Mouse (Mus musculus) urinary bladder, postnatal 25 days (tissue): Measurements from ENCODE around the gene Nr1d1.

Source experiments
- DNase-seq: peaks from one replicate; pipeline ENCODE4 v3.0.0; 2022; ENCODE audit warnings: low spot score

Nr1d1 gene

DNA sequence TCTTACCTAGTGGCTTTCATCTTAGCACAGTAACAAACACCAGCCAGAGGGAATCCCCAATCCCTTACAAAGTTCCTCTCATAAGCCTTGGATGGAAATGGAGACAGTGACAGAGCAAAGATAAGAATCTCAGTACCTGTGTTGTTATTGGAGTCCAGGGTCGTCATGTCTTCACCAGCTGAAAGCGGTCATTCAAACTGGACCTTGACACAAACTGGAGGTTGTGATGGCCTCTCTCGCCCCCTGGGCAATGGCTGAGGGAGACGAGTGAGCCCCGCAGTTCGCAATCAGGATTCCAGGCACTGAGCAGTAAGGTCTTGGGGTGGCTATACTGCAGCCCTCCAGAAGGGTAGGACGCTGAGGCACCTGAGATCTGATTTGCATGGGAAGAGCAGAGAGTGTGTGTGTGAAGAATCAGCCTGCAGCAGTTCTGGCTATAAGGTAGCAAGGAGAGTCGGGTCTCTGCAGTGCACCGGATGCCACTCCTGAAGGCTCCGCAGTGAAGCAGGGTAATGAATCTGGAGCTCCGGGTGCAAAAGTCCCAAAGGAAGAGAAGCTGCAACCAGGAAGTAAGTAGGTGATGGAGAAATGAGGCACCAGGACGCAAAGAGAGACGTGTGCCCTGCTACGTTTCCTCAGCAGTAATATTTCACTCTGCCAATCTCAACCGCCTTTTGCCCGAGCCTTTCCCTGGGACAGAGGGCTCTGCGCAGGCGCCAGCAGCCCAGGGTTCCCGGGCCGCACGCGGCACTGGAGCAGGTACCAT is at the start of gene Nr1d1:
Gene Nr1d1, minus strand, starts transcription at position 752 of the 766 bp plus-strand sequence.
- no peak for DNase-seq

DNA sequence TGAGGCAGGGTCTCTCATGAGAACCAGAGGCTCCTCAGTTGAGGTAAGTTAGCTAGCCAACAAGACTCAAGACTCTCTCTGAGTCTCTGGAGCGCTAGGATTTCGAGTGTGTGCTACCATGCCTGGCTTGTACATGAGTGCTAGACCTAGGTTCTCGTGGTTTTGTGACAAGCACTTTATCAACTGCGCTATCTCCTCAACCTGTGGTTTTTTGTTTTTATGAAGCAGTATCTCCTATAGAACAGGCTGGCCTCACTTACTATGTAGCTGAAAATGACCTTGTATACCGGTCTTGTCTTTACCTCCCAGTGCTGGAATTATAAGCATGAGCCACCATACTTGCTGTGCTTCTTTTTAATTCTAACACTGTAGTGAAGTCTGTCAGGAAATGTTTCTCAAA is 45.8 kb upstream of the Nr1d1 start:
- no peak for DNase-seq

DNA sequence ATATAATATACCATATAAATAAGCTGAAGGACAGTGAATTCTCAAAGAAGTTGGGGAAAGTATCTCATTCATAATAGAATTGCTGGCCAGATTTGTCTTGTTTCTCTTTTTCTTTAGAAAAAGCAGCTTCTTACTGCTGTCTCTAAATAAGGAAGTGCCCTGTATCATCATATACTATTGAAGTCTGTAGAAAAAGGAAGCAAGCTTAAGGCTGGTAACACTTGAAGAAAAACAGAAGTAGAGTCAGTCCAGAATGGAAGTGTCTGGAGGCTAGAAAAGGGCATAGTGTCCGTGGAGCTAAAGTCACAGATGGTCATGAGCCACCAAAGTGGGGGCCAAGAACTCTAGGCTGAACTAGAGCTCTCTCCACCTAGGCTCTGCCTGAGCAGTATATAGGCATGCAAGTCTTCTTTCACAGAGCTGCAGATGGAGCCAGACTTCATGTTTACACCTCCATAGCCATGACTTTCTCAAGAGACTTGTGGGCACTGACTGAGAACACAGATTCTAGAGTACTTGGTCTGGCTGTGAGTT is 41.6 kb upstream of the Nr1d1 start:
- no peak for DNase-seq

DNA sequence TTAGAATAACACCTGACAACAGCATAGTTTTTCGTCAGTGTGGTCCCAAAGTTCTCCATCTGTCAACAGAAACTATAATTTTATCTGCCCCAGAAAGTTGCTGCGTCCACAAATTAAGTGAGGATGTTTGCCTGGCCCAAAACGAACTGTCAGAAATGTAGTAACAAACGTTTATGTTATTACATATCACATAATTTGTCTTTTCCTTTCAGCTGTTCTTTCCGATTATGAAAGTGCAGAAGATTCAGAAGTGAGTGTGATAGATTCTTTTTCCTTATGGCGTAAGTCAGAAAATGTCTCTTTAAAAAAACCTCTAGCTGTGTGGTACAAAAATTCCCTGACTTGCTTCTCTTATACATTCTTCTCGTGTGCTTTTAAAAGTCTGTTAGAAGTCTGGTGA is 35.6 kb upstream of the Nr1d1 start:
- no peak for DNase-seq

DNA sequence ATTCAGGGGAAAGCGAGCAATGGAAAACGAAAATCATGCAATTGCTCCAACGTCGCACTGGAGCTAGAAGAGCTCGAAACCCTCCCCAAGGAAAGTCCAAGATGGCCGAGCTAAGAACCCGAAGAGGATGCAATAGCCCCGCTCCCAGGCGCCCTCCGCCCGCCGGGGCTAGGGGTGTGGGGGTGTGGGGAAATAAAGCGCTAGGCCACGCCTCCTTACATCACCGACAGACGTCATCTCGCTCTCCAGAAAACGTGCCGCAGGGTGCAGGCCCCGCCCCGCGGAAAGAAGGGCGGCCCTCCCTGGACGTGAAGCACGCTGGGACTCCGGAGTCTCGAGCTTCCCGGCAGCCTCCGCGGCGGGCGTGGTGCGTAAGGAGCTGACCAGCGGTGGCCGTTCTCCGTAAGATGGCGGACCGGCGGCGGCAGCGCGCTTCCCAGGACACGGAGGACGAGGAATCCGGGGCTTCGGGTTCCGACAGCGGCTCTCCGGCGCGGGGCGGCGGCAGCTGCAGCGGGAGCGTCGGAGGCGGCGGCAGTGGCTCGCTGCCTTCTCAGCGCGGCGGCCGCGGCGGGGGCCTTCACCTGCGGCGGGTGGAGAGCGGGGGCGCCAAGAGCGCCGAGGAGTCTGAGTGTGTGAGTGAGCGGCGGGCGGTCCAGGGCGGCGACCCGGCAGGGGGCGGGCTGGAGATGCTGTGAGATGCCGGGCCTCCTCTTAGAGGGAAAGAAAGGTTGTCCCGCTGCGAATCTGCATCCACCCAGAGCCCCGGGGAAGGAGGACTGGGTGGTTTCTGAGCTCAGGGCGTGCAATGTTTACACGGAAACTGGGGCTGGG is 34.5 kb upstream of the Nr1d1 start:
- DNase-seq = peak; percentile 94

DNA sequence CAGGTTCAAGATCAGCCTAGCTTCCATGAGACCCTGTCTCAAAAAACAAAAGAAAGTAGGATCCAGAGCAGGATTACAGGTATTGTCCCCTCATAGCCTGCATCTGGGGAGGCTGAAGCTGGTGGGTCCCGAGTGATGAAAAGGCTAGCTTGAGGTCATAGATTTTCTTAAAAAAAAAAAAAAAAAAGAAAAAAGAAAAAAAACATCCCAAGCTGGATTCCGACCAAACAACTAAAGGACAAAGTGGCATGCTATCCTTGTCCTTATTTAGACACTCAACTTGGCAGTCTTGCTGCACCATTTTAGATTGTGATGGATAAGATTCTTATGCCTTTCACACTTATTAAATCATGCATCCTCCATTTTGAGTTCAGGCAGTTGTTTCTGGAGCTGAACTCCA is 33.3 kb upstream of the Nr1d1 start:
- no peak for DNase-seq

DNA sequence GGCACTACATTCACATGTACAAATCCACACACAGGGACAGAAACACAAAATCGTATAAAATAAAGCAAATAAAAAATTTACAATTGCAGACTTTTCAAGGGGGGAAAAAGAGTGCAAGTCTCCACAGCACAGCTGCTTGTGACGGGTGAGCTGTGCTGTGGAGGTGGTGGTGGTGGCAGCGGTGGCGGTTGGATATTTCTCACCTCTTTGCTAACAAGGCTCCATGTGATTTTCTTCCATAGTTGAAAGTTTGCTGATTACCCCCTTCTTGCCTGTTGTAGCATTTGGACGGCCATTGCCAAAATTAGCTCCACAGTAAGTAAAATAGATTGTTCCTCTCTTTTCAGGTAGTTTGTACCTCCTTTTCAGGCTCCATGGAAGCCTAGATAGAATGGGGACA is 29.5 kb upstream of the Nr1d1 start, which contains the start of gene Casc3:
Gene Casc3, plus strand, starts transcription at position 301 of the 400 bp plus-strand sequence.
- DNase-seq = no peak

DNA sequence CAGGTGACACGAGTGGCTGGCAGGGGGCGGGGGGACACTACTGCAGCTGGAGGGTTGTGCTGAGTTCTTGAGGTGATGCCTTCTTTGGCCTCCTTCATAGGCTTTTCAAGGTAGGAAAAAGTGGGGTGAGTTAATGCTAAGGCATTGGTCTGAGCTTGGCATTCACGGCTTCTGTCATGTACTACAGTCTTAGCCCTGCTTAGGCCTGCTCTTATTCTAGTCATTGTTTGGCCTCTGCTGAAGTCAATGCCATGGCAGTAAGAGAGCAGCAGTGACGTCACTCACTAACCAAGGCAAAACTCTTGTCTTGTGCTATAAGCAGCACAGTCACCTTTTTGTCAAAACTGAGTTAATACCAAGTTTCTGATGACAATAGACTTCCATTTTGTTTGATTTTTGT is 22.8 kb upstream of the Nr1d1 start:
- no peak for DNase-seq

DNA sequence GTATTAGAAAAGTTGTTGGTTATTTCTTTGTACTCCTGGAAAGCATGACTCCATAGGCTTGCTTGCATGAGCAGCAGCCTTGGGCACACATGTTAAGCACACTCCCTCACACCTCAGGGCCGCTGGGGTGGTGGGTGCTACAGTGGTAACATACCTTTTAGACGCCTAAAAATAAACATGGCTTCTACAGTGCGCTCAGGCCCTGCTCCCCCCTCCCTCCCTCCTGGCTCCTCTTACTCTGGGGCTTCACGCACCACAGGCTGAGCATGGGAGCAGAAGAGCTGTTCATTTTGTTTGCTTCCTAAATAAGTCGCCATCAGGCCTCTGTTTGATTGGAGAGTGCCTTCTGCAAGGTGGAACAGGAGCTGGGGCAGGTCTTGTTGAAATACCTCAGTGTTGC is 22.2 kb upstream of the Nr1d1 start:
- no peak for DNase-seq

DNA sequence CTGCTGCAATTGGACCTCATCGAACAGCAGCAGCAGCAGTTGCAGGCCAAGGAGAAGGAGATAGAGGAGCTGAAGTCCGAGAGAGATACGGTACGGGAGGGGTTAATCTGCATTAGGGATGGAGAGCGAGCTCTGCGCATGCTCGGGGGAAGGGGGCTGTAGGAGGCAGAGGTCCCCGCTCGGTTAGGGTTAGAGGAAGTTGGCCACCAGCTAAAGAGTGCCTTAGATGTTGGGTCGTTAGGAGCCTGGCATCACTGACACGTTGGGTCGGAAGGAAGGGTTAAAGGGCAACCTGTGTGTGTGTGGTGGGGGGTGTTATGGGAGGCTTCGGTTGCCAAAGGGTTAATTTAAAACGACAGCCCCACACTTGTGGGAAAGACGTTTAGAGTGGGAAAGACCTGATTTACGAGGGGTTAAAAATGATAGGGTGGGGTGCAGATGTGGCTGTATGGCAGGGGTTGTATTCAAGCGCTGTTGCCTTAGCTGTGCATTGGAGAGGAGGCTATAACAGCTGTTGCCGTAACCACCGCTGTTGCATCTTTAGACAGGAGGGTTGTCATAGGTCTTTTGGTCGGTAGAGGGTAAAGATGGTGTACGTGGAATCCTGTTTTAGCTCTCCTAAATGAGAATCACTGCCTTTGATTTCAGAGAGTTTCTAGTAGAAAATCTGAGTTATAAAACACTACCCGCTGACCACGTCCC is 21.5 kb upstream of the Nr1d1 start:
- peak; percentile 63 for DNase-seq

DNA sequence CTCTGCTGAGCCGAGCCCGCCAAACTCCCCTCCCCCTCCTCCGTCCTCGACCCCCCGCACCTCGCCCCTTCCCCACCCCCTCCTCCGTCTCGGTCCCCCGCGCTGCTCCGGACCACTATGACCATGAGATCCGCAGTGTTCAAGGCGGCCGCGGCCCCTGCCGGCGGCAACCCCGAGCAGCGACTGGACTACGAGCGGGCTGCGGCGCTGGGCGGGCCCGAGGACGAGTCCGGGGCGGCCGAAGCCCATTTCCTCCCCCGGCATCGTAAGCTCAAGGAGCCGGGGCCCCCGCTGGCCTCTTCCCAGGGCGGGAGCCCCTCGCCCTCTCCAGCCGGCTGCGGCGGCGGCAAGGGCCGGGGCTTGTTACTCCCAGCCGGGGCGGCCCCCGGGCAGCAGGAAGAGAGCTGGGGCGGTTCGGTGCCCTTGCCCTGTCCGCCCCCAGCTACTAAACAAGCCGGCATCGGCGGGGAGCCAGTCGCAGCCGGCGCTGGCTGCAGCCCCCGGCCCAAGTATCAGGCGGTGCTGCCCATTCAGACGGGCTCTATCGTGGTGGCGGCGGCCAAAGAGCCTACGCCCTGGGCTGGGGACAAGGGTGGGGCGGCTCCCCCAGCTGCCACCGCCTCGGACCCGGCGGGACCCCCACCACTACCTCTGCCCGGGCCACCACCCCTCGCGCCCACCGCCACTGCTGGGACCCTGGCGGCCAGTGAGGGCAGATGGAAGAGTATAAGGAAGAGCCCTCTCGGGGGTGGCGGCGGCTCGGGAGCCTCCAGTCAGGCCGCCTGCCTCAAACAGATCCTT is 20.8 kb upstream of the Nr1d1 start:
- DNase-seq = peak; percentile 41

DNA sequence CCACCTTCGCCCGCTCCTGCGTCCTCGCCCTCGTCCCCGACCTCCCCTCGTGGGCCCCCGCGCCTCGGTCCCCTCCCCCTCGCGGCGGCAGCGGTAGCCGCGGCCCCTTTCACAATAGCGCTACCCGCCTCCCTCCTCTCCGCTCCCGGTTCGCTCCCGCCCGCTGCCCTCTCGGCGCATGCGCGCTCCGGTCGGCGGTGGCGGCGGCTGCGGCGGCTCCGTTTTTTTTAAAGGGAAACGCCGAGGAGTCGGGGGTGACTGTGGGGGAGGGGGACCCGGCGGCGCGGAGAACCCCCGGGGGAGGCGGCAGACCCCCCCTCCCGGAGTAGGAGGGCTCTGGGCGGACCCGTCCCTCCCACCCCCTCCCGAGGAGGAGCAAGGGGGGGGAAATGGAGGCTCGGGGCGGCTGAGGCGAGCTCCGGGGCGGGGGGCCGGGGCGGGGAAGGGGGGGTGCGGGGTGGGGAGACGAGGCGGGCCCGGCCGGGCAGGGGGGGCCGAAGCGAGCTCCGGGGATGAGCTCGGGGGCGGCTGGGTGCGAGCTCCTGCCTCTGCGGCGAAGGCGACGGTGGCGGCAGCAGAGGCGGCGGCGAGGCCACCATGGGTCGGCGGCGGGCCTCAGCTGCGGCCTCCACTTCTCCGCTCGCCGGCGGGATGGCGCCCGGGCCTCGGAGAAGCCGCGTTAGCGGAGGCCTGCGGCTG is 20.0 kb upstream of the Nr1d1 start, which contains the start of gene Msl1:
Gene Msl1, plus strand, starts transcription at position 502 of the 699 bp plus-strand sequence.
- DNase-seq = peak; percentile 84

DNA sequence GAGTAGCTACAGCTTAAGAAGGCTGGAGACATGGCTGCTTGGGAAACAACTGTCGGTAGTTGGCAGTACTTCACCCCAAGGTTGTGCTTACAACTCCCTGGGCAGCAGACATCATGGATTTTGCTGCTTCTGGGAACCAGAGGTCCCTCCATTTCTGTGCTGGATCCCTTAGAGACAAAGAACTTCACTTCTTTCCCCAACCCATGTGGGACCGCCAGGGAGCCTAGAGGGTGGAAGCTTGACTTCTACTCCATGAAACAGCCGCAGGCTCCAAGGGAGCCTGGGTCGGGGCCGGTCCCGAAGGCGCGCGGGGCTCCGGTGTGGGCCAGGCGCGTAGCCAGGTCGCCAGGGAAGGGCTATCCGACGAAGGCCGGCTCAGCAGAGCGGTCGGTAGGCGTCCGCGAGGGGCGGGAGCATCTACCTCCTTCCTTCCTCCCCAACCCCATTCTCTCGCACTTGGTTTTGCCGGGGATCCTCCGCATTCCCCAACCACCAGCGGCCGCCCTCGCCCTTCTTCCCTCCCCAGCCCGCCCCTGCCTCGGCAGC is 19.4 kb upstream of the Nr1d1 start:
- DNase-seq = peak; percentile 70

DNA sequence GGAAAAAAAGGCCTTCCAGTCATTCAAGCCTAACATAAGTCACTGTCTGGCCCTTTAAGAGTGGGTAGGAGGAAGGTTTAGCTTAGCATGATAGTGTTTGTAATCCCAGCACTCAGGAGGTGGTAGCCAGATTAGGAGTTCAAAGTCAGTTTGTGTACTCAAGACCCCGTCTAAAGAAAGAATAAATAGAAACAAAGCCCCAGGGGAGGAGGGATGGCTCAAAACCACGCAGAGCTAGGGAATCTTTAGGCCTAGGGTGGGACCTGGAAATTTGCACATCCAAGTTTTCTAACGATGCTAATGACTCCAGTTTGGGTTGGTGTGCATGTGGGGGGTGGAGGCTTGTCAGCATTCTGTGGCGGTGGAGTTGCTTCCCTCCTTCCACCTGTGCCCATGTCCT is 16.9 kb upstream of the Nr1d1 start:
- DNase-seq = no peak

DNA sequence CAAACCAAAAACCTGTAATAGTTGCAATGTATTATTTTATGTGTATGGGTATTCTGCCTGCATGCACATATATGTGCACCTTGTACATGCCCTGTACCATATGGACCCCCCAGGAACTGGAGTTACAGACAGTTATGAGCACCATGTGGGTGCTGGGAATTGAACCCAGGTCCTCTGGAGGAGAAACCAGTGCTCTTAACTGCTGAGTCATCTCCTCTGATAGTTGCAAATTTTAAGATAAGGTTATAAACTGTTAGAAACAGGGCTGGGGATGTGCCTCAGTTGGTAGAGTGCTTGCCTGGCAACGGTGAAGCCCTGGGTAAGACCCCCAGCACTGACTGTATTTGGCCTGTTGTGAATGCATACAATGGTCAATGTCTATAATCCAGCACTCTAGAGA is 16.3 kb upstream of the Nr1d1 start:
- no peak for DNase-seq

DNA sequence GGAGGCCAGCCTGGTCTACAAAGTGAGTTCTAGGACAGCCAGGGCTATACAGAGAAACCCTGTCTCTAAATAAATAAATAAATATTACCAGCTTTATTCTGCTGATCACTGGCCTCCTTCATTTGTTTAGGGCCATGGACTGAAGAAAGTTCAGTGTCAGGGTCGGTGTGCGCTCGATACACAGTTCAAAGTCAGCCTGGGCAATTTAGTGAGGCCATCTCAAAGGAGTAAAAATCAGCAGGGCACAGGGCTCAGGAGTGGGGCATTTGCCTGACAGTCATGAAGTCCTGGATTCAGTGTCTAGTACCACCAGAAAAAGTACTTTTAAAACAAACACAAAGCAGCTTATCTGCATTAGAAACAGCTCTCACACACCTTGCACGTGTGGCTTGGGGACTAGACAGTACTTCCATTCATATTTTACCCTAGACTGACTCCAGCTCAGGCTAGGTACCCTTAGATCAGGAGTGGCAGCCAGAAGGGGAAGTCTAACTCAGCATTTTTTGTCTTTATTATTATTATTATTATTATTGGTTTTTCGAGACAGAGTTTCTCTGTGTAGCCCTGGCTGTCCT is 15.6 kb upstream of the Nr1d1 start:
- no peak for DNase-seq

DNA sequence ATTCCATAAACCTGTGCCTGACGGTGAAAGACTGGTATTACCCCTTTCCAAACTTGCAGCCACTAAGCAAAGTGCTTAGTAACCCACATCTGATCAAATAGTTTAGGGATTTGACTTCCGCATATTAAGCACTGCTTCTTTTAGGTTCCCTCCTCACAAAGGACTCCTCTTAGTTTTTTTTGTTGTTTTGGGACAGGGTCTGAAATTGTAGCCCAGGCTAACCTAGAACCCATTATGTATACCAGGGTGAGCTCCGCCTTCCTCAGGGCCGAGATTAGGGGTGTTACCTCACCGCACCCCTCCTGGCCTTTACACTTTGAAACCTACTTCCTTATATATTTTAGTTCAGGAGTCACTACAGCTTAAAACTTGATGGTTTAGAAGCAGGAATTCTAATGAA is 14.7 kb upstream of the Nr1d1 start:
- DNase-seq = no peak

DNA sequence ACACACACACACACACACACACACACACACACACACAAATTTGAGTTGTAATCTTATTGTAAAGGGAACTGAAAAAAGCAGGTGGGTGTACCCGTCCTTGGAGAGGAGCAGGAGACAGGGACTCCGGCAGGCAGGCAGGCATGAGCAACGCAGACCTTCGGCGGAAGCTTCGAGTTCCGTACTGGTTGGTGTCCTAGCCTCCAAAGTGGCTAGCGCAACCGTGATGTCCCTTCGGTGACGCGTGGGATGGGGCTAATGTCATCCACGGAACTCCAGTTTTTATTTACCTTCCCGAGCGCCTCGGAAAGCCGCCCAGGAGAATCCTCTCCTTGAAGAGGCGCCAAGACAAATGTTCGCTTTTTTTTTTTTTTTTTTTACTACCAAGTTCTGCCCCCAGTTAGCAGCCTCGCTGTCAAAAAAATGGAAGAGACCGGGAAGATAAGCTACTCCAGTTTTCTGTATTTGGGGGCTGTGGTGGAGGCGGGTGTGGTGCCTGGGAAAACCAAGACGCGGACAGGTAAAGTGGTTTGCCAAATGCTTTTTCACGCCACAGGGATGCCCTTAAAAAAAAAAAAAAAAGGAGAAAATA is 14.2 kb upstream of the Nr1d1 start:
- no peak for DNase-seq

DNA sequence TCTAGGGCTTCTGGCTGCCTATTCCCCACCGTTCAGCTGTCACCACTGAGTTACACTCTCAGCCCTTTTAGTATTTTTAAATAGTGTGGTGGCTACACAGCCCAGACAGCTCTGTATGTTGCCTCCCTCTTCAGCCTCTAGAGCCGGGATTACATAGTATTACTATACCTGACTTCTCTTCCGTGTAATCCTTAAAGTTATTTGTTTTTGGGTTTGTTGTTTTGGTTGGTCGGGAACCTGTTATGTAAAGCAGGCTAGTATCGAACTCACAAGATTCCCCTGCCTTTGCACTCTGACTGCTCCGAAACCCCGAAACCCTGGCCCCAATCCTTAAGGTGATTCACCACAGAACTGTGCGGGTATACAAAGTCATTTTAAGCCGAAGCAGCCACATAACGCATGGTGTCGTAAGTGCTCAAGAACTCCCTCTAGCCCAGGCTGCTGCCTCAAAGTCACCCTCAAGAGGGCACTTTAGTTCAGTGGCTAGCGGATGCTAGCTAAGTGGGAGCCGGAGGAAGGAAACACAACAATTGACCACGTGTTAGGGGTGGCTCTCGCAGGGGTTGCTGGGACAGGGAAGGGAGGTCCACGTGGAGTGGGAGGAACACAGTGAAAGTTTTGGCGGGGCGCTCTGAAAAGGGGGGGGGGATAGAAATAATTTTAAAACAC is 13.6 kb upstream of the Nr1d1 start:
- peak; percentile 66 for DNase-seq
